Mouse (Mus musculus) cerebellum, postnatal 10 days (tissue): ENCODE results near the gene Olfr215.
"Not testable (repeated sequence)": the region's sequence is repeated elsewhere in the genome, so short reads cannot be mapped to it uniquely, and the experiment has no call there.

Source experiments
- DNase-seq, 2 experiments: peaks; one replicate each; pipeline ENCODE4 v3.0.0; 2021; ENCODE audit warnings: mixed read lengths in 2 of 2

Gene Olfr215

GRCm38 (mm10) chr6:116584095-116584494 is at the start of gene Olfr215:
Olfr215 (minus strand) TSS chr6:116584195.
- DNase-seq: no peak

- peak; percentile 90 to 91 for DNase-seq
Measured at GRCm38 (mm10) chr6:116632129-116632528, 48.1 kb upstream of the Olfr215 start.

GRCm38 (mm10) chr6:116629766-116630165 is 45.8 kb upstream of the Olfr215 start:
- DNase-seq: no peak

- peak; percentile 87 to 92 for DNase-seq
Measured at GRCm38 (mm10) chr6:116628539-116629171, 44.7 kb upstream of the Olfr215 start, which contains the start of gene Zfp422. Zfp422 (minus strand) TSS chr6:116628999.

GRCm38 (mm10) chr6:116628095-116628494 is 44.1 kb upstream of the Olfr215 start:
- DNase-seq: no peak

- DNase-seq: not testable (repeated sequence)
Measured at GRCm38 (mm10) chr6:116626417-116626816, 42.4 kb upstream of the Olfr215 start.

GRCm38 (mm10) chr6:116621318-116622023 is 37.5 kb upstream of the Olfr215 start:
- DNase-seq: no peak

GRCm38 (mm10) chr6:116618073-116618472 is 34.1 kb upstream of the Olfr215 start:
- no peak for DNase-seq

- DNase-seq: peak; percentile 50 to 64
Measured at GRCm38 (mm10) chr6:116615719-116616118, 31.7 kb upstream of the Olfr215 start.

- DNase-seq: no peak
Measured at GRCm38 (mm10) chr6:116607230-116607629, 23.2 kb upstream of the Olfr215 start.

- DNase-seq: not testable (repeated sequence)
Measured at GRCm38 (mm10) chr6:116600969-116601368, 17.0 kb upstream of the Olfr215 start.

GRCm38 (mm10) chr6:116569834-116570233 is 14.2 kb downstream of the Olfr215 start:
- DNase-seq: peak; percentile 64 to 72

- DNase-seq: no peak
Measured at GRCm38 (mm10) chr6:116554952-116555351, 29.0 kb downstream of the Olfr215 start.

- DNase-seq: no peak
Measured at GRCm38 (mm10) chr6:116553935-116554334, 30.1 kb downstream of the Olfr215 start, which contains the start of gene Olfr214. Olfr214 (plus strand) TSS chr6:116554235.

GRCm38 (mm10) chr6:116550841-116551240 is 33.2 kb downstream of the Olfr215 start, which contains the start of gene Gm5580:
Gm5580 (plus strand) TSS chr6:116551141.
- not testable (repeated sequence) for DNase-seq

- no peak for DNase-seq
Measured at GRCm38 (mm10) chr6:116542500-116542899, 41.5 kb downstream of the Olfr215 start.

- no peak for DNase-seq
Measured at GRCm38 (mm10) chr6:116538156-116538555, 45.8 kb downstream of the Olfr215 start, which contains the start of gene Olfr213. Olfr213 (plus strand) TSS chr6:116538456.
